Mouse (Mus musculus) heart, postnatal 10 days (tissue): ENCODE measurements around the gene Ei24. TPM values are rescaled to one million over a fixed set of nuclear protein-coding genes. Genes with fewer than 3 reads are reported as not detected.

ENCODE experiments used
- DNase-seq, 2 experiments: peaks; one replicate each; pipeline ENCODE4 v3.0.0; 2021
- intact Hi-C: fragments of 180-260 bp; cut with DNase I; formaldehyde crosslinking; loops from one replicate; pipeline ENCODE4 v1.15.1; 2025
- total RNA-seq, 2 experiments: library from RNA; stranded (reverse); gene quantifications; 2 replicates each; pipeline ENCODE4 v1.2.3; 2021

The Ei24 gene
- 100 to 1,000 TPM; 102 to 108 TPM for total RNA-seq

DNA sequence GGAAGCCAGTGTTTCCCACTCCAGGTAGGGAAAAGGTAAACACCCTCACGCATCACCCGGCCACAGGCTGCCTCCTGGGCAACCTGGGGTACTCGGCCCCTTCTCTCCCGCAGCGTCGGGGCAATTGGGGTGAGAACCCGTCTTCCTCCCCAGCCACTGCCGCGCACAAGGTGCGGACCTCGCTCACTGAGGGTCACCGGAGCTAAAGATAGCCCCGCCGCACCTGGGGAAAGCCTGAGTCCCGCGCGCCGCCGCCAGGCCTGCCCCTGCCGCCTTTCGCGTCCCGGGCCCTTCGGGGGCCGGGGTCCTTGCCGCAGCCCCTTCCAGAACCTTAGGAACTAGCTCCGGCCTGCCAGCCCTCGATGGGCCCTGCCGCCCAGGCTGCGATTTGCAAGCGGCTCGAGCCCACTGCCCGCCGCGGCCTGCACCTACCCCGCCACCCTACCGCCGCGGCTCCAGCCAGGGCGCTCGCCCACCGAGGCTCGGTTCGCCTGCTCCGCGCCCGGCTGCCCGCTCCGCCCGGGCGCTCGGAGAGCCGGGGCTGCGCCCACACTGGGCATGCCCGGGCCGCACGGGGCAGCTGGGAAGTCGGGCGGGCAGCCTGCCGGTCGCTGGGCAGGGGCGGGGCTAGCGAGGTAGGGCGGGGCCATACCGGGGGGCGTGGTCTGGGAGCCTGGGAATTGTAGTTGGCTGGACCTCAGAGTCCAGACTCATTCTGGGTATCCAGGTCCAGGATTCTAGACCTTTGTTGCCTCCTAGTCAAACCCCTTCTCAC is at the start of gene Ei24:
Gene Ei24 (minus strand): TSS at position 613 of the 775 bp plus-strand sequence.
- peak; percentile 96 for DNase-seq
- intact Hi-C loops, result loop anchor here (1.0 kb wide), 1 partner anchor 29 kb away; no protein-coding TSS in a partner anchor

DNA sequence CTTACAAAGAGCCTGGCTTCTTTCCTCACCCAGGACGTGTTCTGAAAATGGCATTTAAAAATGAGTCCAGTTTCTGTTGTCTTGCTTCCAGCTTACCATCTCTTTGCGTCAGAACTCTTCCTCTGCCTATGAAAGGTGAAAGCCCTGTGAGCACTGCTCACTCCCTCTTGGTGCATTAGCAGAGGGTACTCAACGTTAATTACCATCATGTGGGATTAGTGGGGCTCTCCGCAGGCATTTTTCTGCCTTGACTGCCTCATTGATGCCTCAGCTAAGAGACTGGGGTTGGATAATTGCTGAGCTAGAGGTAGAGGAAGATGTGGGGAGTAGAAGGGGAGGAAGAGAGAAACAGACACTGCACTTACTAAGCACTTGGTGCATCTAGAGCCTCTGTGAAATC is 49.2 kb upstream of the Ei24 start:
- DNase-seq, result no peak
- intact Hi-C loops, result no loop called here

DNA sequence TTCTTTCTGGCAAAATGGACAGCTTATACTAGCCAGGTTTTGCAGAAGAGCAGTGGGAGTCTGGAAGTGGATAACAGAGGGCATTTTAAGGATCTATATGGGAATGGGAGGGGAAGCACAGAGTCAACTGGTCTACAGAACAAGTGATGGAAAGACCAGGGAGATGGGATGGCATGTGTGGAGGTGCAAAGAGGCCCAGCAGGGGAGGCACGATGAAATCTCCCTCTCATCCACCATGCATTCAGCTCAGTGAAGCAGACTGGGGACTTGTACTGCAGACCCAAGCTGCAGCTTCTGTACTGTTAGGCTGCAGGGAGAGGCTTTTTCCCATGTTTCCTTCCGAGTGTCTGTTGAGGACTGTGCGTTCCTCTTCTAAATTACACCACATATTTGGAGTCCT is 36.7 kb upstream of the Ei24 start:
- DNase-seq, result no peak
- intact Hi-C loops, result no loop called here

DNA sequence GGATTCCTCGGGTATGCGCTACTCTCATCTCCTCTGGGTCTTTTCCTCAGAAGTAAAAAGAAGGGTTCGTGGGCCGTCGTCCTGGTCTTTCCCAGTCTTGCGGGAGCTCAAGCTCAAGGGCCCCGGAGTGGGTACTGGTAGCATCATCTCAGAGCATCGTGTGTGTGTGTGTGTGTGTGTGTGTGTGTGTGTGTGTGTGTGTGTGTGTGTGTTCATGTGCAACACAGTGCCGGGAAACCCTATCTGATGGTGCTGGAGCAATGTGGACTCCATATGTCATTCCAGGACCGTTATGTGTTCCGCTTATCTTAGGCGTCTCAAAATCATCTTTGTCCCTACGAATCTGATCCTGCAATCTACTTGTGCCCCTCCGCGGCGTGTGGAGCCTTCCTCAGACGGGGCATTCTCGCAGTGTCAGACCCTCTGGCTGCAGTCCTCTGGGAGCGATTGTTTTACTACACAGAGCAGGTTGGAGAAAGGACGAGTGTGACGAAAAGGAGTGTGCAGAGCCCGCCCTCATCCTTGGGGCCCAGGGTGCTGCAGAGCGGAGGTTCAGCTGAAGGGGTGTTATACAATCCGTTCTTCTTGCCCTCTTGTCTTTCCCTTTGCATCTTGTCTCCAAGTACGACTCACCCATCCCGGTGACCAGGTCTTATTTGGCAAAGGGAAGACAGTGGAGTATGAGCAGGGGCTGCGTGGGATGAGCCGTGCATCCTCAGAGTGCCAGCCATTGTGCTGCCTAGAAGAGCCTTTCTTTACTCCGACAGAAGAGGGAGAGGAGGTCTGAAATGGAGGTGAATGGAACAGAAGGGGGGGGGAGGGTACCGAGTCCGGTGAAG is 36.1 kb upstream of the Ei24 start:
- intact Hi-C loops, result no loop called here

DNA sequence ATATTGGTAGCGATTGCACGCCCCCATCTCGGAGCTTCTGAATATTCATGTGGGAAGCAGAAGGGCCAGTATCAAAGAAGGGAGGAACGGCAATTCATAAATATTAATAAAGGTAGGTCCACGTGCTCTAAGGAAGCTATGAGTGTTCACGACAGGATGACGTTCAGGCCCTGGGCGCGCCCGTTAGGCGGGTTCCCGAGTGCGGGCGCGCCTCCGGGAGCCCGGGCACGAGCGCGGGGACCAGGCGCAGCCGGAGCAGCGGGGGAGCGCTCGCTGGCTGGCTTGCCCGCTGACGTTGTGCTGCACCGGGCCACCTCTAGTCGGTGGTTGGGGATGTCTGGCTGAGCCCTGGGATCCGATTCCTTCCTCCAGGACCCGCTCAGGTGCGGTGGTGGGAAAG is 35.3 kb upstream of the Ei24 start:
- peak; percentile 52 to 68 for DNase-seq
- intact Hi-C loops, result no loop called here

More for the DNA sequence above, 36.1 kb upstream of the Ei24 start:
- peak in 1 of 2 experiments; percentile 16 for DNase-seq

DNA sequence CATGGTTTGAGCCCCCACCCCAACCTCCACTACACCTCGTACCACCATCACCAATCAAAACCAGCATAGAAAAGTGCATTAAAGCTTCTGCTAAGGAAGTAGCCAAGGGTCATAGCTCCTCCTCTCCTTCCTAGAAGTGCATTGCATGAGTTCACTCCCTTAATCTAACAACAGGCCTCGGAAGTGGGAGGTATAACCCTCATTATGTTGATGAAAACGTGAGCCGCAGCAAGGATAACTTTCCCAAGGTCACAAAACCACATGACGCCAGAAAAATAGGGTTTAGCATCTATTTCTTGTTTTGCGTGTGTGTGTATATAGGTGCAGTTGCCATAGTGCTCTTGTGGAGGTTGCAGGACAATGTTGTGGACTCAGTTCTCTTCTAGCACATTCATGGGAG is 34.2 kb upstream of the Ei24 start:
- DNase-seq, result no peak
- intact Hi-C loops, result no loop called here

DNA sequence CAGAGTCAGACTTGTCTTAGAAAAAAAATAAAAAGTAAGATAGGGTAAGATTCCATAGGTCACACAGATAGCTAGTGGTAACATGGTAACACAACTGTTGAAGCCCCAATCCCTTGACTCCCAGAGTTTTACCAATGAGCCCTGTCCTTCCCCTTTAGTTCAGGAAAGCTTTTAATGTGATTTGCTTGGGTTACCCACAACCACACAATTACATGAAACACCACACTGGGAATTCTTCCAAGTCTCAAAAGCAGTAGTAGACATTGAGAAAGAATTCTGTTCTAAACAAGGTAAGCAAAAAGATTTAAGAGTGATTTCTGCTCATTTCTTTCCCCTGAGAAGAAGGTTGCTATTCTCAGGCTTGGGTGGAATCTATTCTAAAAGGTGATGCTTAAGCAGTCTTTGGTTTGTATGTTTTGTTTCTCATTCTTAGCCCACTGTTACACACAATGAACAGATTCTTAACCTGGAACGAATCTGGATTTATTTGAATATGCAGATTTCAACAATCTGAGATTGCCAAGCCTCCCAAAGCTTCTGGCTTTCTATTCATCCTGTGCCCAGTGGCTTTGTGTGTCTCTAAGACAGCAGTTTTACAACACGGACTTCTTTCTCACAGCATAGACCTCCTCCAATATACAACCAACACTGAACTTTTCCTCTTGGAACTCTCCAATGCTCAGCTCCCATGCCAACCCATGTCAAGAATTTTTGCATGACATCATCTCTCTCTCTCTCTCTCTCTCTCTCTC is 29.6 kb upstream of the Ei24 start:
- no peak for DNase-seq
- intact Hi-C loops, result no loop called here

DNA sequence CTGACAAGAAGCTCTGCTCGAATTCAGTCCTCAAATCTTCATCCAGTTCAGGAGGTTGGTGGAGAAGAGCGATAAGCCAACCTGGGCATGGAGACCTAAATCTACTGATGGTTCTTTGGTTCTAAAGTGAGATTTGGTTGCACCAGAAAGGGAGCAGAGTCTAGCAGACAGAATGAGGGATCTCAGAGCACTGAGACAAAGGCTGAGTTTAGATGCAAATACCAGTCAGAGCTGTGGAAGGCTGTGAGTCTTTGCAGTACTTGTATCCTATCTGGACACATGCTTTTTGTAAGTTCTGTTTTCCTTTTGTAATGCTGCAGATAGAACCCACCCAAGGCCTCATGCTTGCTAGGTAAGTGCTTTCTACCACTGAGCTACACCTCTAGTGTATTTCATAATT is 24.8 kb upstream of the Ei24 start:
- no peak for DNase-seq
- intact Hi-C loops, result no loop called here

DNA sequence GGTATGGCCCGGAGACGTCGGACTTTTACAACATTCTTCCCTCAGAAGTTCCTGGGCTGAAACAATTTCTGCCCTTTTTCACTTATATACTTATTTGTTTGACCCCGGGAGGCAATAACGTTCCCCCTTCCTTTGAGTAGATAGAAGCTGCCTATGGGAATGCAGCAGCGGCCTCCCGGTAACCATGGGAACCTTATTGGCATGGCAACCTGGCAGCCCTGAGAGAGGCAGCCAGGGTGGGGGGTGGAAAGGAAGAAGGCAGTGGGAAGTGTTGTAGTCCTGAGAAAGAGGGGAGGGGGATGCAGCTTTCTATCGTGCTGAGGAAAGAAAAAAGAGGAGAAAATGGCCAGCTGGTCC is 24.4 kb upstream of the Ei24 start, which contains the start of gene Fez1:
Gene Fez1 (plus strand): TSS at position 221 of the 357 bp plus-strand sequence.
- DNase-seq, result peak in 1 of 2 experiments; percentile 9
- intact Hi-C loops, result no loop called here

DNA sequence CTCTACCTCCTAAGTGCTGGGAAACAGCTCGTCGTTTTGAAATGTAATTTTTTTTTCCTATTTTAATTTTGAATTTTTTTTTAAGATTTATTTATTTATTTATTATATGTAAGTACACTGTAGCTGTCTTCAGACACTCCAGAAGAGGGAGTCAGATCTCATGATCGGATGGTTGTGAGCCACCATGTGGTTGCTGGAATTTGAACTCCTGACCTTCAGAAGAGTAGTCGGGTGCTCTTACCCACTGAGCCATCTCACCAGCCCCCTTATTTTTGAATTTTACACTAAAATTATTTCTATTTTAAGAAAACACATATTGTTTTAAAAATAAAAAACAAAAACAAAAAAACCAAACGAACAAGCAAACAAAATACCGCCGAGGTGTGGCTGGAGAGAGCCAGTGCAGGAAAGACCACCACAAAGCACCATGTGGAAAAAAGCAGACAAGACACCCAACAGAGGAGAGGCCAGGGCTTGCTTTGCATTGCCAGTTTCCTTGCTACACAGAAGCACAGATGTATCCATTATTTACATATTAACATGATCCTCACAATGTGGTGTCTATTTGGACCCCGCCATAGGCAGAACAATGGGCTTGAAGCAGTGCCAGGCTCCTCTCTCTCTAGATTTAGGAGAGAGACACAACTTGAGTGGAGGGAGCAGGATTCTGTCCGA is 23.9 kb upstream of the Ei24 start:
- no peak for DNase-seq
- intact Hi-C loops, result no loop called here

DNA sequence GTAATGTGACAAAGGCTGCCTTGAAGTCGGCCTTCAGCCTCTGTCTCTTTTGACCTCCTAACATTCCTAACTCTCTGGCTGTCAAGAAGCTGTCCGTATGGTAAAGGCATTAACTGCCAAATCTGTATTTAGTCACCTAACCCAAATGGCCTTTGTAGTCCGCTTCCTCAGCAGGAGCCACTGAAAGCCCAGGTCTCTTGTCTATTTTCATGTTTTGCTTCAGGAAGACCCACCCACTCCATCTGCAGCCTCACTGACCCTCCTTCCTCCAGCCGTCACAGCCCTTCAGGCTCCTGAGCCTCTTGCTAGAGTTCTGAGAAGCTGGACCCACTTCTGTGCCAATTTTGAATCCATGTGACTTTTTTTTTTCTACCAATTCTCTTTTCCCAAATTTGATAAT is 21.7 kb upstream of the Ei24 start:
- intact Hi-C loops, result loop anchor here (5.0 kb wide), 1 partner anchor 68 kb away; no protein-coding TSS in a partner anchor
- DNase-seq, result peak in 1 of 2 experiments; percentile 3

DNA sequence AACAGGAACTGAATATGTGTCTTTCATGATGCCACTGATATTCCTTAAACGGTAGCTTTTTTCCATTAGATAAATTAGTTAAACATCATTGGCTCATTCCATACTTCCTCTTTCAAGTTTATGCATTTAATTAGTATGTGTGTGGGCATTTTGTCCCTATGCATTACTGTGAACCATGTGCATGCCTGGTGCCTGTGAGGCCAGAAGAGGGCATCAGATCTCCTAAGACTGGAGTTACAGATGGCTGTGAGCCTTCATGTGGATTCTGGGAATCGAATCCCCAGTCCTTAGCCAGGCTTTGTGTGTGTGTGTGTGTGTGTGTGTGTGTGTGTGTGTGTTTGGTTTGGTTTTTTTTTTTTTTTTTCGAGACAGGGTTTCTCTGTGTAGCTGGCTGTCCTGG is 17.3 kb upstream of the Ei24 start:
- intact Hi-C loops, result no loop called here
- no peak for DNase-seq

DNA sequence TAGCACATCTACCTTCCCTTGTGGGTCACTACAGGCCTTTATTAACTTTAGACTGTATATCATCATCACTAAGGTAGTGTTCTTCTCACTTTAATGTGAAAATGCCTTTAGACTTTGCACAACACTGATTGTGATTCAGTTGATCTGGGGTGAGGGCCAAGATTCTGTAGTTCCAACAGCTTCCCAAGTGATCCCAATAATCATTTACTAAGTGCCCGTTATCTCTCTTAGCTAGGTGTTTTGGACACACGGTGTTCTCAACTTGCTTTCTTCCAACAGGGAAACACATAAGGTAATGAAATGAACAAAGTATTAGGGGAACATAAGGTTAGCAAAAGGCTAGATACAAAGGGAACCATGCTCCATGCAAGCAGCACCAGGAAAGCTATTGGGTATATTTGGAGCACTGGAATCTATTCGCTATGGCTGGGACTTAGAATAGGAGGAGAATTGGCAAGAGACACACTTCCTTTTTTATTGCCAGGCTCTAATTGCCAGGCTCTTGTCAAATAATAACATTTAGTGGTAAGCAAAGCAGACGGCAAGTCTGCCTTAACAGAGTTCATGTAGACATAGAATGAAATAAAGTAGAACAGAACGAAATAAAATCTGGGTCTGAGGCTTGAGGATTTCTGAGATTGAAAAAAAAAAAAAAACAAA is 11.1 kb upstream of the Ei24 start:
- intact Hi-C loops, result no loop called here
- no peak for DNase-seq

DNA sequence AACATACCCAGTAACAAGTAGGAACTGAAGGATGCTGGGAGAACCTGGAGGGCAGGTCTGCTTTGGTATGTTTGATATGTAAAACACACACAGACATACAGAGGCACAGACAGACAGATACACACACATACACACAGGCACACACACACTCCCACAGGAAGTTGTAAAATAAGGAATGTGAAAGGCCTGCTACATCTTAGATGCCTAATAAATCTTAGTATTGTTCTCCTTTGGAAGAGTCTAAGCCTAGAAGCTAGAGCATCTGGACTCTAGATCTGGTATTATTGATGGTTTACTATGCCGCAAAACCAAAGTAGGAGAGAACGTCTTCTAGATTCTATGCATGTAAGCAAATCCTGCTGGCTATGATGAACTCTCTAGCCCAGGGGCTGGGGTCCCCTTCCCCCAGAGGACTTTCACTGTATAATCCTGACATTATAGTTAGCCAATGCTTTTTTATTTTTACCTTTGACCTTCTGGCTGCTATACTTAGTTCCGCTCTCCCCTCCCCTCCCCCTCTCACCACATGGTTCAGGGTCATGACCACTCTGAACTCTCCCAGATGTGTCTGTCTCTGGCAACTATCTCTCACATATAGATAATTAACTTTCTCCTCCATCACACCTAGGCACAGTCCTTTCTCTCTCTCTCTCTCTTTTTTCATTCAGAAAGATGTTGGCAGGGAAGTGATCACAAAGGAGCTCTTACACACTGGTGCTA is 8.2 kb upstream of the Ei24 start:
- no peak for DNase-seq
- intact Hi-C loops, result no loop called here

DNA sequence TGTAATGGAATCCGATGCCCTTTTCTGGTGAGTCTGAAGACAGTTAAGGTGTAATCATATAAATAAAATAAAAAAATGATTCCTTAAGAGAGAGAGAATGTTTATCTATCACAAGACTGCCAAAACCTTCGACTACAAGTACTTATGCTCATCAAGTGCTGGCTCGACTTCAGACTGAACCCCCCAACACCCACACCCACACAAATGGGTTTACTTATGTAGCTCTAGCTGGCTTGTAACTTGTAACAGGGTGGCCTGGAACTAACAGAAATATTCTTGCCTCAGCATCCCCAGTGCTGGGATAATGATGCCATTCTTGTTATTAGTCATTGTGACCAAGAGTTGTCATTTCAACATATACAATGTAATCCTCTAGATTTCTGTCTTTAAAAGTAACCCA is 6.7 kb upstream of the Ei24 start:
- intact Hi-C loops, result no loop called here
- no peak for DNase-seq

DNA sequence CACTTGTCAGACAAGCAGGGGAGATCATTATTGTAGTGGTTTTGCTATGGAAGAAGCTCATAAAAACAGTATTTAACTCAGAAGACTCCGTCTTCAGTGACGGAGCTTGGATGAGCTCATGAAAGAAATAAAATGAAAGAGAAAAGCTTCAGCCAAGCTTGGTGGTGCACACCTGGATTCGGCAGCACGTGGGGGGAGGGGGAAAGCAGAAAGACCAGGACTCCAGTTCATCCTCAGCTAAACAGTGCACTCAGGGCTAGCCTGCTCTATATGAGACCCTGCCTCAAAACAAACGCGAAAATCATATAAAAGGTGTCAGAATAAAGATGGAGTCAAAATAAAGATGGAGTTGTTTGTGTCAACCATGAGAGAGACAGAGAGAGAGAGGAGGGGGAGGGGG is 6.2 kb upstream of the Ei24 start:
- DNase-seq, result no peak
- intact Hi-C loops, result no loop called here

DNA sequence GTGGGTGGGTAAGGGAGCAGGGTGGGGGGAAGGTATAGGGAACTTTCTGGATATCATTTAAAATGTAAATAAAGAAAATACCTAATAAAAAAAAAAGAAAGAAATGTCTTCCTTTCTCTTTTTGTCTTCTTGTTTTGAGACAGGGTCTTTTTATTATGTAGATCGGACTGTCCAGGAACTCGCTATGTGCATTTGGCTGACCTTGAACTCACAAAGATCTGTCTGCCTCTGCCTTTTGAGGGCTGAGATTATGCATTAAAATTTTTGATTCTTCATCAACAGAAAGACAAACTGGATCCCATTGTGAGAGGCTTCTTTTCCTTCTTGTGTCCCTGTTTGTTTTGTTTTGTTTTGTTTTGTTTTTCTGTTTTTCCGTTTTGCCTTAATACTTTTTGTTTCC is 5.8 kb upstream of the Ei24 start:
- DNase-seq, result no peak
- intact Hi-C loops, result no loop called here

DNA sequence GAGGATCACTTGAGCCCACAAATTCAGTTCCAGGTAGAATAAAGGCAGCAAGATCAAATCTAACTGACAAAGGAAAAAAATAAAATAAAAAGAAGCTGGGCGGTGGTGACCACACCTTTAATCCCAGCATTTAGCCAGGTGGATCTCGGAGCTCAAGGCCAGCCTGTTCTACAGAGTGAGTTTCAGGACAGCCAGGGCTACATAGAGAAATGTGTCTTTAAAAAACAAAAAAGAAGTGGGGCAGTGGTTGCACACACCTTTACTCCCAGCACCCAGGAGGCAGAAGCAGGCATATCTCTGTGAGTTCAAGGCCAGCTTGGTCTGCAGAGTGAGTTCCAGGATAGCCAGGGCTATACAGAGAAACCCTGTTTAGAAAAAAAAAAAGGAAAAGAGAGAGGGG is 4.8 kb upstream of the Ei24 start:
- DNase-seq, result no peak
- intact Hi-C loops, result no loop called here

DNA sequence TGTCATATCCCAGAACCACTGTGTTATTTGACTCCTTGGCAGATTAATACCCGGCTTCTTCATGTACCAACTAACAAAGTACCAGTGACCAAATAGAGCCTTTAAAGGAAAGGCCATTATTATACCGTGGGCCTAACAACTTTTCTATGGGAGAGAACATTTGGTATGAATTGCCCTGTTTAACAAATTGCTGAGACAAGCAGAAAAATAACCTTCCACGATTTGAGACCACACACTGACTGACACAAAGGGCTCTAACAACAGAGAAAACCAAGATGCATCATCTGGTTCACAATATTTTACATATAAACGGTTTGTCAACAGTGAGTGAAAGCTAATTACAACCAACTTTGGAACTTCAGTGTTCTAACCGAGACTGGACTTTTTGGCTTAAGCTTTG is 969 bp downstream of the Ei24 start:
- intact Hi-C loops, result no loop called here
- no peak for DNase-seq
